Mouse (Mus musculus): ENCODE results near the gene Sgca.

DNA sequence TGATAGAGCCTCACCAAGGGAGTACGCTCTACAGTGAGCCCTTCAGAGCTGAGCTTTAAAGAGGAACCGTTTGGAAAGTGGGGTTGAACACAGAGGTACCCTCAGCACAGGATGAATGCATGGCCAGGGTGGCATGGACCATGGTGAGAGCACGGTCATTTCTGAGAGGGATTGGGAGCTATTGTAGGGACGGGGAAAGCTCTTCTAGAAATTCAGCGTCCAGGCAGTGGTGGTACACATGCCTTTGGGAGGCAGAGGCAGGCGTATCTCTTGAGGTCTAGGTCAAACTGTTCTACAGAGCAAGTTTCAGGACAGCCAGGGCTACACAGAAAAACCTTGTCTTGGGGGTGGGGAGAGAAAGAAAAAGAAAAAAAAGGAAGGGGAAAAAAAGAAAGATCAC is 20.9 kb upstream of the Sgca start:
- TF ChIP-seq MAX (IDR thresholded peaks at IDR 0.05; ENCODE audit: low read depth): no peak
- no peak for TF ChIP-seq MYOD1 (IDR thresholded peaks at IDR 0.05; ENCODE audit: control insufficient read depth in 1 of 3, insufficient read length in 2 of 3, low read depth in 2 of 3)
- TF ChIP-seq POLR2A (IDR thresholded peaks at IDR 0.05; ENCODE audit: insufficient read length, low read depth): no peak
- TF ChIP-seq POLR2AphosphoS2 (IDR thresholded peaks at IDR 0.05; ENCODE audit: insufficient read length, low read depth): no peak
- TF ChIP-seq REST (IDR thresholded peaks at IDR 0.05; ENCODE audit: insufficient read depth, insufficient read length): no peak
- TF ChIP-seq USF1 (IDR thresholded peaks at IDR 0.05; ENCODE audit: low read depth): no peak

All from myocyte (in vitro differentiated cells).